Mouse (Mus musculus): ENCODE measurements around the gene Ppp5c. TPM values are rescaled to one million over a fixed set of nuclear protein-coding genes. Genes with fewer than 3 reads are reported as not detected.
"Not testable (repeated sequence)": the region's sequence is repeated elsewhere in the genome, so short reads cannot be mapped to it uniquely, and the experiment has no call there.

The Ppp5c gene
- total RNA-seq (2021) = 100 to 1,000 TPM; 101 to 108 TPM
- long read RNA-seq, experiment 1, transcript Ppp5c-201 (13 exons, 2,072 nt) = major isoform, 175 of 187 reads
- long read RNA-seq, experiment 1, partial matches to known transcripts = 3 of 187 reads
- long read RNA-seq, experiment 1, other reads (novel, unspliced or antisense) = 8 of 187 reads
- long read RNA-seq, experiment 2, transcript Ppp5c-201 (13 exons, 2,072 nt) = major isoform, 150 of 157 reads
- long read RNA-seq, experiment 2, partial matches to known transcripts = 3 of 157 reads
- long read RNA-seq, experiment 2, other reads (novel, unspliced or antisense) = 4 of 157 reads

DNA sequence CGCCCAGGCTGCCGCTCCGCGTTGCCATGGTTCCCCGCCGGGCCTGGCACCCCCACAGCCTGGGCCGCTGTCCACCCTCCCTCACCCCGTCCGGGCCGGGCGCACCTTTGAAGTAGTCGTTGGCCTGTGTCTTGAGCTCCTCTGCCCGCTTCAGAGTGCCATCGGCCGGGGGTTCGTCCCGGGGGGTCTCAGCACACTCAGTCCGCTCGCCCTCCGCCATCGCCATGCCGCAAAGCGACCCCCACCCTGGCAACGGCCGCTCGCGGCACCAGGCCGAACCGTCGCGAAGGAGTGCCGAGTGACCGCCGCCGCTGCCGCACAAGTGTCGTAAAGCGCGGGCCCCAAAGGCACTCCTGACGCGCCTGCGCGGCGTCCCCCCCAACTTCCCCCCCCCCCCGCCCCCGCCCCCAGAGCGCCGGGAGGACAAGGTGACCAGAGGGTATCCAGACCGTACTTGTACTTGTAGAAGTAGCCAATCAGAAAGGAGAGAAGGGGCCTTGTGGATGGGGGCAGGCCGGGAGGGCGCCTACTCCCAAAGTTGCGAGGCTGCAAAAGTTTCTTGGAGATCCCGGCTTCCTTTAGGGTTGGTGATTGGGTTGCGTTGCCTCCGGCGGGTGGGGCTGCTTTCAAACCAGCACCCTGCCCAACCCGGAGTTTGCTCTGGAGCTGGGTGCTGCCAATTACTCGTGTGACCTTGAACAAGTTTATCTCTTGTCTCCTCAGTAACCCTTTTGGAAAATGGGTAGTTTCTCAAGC, at the start of gene Ppp5c:
TSS of gene Ppp5c (minus strand) at position 337 of the 756 bp plus-strand sequence.
- intact Hi-C loops (cut with DNase I) = loop anchor here (2.0 to 5.0 kb wide), 2 partner anchors 25 to 35 kb away; partner anchors contain the start of gene Hif3a
- DNase-seq = peak; percentile 90 to 92

DNA sequence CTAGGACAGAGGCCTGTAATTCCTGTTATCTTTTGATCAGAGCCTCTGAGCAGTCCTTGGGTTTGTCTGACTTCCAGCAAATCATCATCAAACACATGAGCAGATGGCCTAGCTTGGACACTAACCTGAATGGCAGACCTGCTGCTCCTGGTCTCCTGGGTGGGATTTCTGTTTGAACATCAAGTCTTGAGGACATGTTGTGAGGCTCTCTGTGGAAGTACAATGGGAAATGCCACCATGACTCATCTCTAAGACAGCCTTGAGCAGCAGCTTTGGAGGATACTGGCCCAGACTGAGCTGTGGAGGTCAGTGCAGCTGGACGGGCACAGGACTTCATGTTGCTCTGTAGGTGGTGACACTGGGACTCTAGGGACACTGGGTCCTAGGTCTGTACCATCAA, 48.8 kb upstream of the Ppp5c start:
- no peak for DNase-seq
- intact Hi-C loops (cut with DNase I) = loop anchor here (10.0 kb wide), 1 partner anchor 1318 kb away; no protein-coding TSS in a partner anchor

DNA sequence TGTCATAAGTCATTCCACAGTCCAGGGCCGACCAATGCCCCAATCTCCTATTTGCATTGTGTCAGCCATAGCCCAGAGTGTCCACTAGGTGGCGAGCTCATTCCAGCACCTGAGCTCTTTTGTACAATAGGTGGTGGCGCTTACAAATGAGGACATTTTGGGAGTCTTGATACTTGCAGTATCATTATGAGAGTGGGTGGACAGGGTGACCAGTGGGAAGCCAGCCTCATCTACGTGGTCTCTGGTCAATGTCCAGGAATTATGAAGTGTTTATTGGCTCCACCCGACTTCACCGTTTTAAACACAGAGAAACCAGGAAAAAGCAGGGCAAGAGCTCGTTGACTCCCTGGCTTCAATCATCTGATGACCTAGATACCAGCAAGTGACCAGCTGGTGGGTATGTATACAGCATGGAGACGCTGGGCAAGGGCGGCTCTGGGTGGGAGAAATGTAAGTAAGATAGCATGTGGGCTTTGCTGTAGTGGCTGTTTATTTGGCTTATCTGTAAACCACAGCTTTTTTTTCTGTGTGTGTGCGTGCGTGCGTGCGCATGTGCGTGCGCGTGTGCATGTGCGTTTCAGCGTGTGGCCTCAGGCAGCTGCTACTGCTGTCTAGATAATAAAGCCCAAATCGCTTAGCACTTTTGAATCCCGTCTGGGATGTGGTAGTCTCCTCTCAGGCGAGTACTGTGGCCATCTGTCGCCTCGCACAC, 46.3 kb upstream of the Ppp5c start, which contains the start of gene Psg16:
TSS of gene Psg16 (plus strand) at position 137 of the 712 bp plus-strand sequence.
- DNase-seq = peak; percentile 54 to 69
- intact Hi-C loops (cut with DNase I) = loop anchor here (5.0 to 10.0 kb wide), 3 partner anchors 1321 to 1603 kb away; no protein-coding TSS in a partner anchor

DNA sequence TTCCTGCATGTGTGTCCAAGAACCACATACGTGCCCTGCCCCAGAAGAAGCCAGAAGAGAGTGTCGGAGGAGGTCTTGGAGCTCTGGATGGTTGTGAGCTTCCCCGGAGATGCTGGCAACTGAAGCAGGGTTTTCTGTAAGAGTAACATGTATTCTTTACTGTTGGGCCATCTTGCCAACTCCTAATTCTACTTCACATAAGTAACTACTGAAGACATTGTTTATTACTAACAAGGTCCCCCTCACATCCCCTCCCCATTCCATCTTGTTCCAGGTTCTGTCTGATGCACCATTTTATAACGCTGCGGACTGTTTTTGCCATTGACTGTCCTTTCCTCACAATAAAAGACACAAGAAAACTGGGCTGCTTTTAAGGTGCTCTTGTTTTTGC, 45.8 kb upstream of the Ppp5c start:
- intact Hi-C loops (cut with DNase I) = loop anchor here (5.0 to 10.0 kb wide), 3 partner anchors 1321 to 1604 kb away; no protein-coding TSS in a partner anchor

DNA sequence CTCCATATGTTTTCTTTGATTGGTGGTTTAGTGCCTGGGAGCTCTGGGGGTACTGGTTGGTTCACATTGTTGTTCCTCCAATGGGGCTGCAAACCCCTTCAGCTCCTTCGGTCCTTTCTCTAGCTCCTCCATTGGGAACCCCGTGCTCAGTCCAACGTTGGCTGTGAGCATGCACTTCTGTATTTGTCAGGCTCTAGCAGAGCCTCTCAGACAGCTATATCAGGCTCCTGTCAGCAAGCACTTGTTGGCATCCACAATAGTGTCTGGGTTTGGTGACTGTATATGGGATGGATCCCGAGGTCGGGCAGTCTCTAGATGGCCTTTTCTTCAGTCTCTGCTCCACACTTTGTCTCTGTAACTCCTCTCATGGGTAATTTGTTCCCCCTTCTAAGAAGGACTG, 39.9 kb upstream of the Ppp5c start:
- intact Hi-C loops (cut with DNase I) = loop anchor here (2.0 kb wide), 2 partner anchors 17 to 137 kb away; no protein-coding TSS in a partner anchor
- not testable (repeated sequence) for DNase-seq

More for the DNA sequence above, 45.8 kb upstream of the Ppp5c start:
- no peak for DNase-seq

DNA sequence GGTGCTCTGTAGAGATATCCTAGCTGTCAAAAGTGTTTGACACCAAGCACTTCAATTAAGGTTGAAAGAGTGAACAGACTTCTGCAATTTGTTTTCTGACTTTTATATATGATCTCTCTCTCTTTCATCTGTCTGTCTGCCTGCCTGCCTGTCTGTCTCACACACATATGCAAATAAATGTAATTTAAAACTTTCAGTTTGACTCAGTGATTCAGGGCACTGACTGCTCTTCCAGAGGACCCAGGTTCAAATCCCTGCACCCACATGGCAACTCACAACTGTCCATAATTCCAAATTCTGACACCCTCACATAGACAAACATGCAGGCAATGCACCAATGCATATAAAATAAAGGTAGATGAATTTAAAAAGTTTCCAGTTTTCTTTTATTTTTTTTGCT, 39.3 kb upstream of the Ppp5c start:
- intact Hi-C loops (cut with DNase I) = loop anchor here (1.0 to 2.0 kb wide), 4 partner anchors 16 to 136 kb away; no protein-coding TSS in a partner anchor
- no peak for DNase-seq

DNA sequence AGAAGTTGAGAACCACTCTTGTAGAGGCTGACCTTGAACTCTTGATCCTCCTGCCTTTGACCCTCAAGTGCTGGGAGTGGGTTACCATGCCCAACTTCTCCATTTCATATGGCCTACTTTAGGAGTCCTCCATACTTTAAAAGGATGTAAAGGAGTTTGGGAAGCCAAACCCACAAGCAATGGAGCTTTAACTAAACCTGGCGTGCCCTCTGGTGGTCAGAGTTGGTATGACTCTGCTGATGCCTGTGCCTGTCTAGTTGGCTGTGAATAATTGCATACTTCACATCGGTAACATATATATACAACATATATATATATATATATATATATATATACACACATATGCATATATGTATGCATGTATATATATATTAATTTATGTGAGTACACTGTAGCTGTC, 38.7 kb upstream of the Ppp5c start:
- intact Hi-C loops (cut with DNase I) = loop anchor here (1.0 to 2.0 kb wide), 4 partner anchors 16 to 136 kb away; no protein-coding TSS in a partner anchor
- peak; percentile 86 to 92 for DNase-seq

DNA sequence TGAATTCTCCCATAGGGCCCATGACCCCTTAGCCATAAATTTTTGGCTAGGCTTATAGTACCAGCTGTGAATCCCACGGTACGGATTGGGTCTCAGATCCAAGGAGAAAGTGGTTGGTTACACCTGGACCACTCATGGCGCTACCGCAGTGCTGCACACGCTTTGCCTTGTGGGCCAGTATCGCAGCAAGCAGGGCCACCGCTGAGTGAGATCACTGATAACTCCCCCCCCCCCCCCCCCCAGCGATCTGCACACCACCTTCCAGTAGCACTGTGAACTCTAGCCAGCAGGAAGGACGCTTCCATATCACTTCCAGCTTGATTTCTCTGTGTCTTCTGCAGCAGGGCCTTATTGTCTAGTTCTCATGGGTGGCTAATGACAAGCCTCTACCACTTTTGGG, 37.9 kb upstream of the Ppp5c start:
- no peak for DNase-seq
- intact Hi-C loops (cut with DNase I) = loop anchor here (1.0 to 2.0 kb wide), 4 partner anchors 15 to 135 kb away; no protein-coding TSS in a partner anchor

DNA sequence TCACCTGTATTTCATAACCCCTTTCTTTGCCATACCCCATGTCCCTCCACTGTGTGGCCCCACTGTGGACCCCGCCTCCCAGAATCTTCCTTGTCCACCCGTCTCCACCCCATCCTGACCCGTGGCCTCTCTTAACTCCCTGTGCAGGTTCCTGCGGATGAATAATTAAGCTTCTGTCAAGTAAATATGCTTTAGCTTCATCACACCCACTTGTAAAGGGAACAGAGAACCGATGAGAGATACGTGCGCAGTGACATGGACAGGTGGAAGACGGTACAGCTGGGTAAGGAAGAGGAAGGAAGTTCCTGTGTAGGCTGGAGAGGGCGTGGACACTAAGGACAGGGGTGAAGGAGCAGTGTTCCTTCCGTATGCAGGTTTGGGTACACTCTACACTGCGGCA, 35.1 kb upstream of the Ppp5c start:
- no peak for DNase-seq
- intact Hi-C loops (cut with DNase I) = loop anchor here (5.0 kb wide), 1 partner anchor 36 kb away; the partner anchor contains the start of gene Ppp5c

DNA sequence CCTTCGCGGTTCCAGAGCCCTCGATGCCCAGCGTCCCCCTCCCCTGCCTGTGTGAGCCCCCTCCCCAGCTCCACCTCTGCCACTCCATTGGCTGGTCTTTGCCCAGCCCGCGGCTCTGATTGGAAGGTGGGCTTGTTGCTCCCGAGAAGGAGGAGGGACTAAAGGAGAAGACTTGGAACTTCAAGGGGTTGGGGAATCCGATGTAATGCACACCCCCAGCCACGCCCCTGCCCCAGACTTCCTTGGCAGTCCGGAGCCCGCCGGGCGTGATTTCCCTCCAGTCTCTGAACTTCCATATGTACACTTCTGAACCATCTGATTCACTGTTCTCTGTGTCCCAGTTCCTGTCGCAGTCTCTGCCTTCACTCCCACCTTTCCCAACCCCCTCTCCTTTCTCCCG, 34.7 kb upstream of the Ppp5c start, which contains the start of gene Hif3a:
TSS of gene Hif3a (minus strand) at position 39 of the 400 bp plus-strand sequence.
- DNase-seq = peak; percentile 46 to 70
- intact Hi-C loops (cut with DNase I) = loop anchor here (5.0 kb wide), 1 partner anchor 35 kb away; the partner anchor contains the start of gene Ppp5c

DNA sequence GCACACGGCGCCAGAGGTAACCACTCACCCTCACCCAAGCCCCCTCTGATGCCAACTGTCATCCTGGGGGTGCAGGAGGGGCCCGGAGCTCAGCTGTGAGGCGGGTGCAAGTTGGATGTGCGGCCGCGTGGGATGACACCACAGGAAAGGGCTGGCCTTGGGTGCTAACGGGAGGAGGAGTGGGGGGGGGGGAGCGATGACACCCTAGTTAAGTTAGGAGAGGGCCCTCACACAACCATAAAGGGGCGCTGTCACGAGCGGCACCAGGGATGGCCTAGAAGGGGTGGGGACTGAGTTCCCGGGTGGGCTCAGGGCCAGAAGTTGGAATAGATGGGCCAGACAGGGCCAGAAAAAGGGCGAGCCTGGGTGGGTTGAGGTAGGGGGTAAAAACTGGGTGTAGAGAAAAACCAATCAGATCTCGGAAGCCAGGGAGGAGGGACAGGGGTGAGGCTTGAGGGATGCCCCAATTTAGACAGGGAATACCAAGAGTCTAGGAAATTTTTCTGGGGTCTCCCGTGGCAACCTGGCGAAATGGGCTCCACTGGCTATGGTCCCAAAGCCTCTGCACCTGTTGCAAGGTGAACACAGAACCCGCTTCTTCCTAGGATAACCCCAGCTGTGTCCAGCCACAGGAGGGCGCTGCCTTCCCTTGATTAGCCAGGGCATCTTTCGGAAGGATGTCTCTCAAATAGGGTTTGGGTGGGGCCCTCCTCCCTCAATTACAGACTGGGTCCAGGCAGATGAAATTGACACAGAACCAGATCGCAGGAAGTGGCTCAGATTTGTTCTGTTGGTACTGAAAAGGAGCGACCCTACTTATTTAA, 33.3 kb upstream of the Ppp5c start:
- intact Hi-C loops (cut with DNase I) = loop anchor here (5.0 kb wide), 1 partner anchor 34 kb away; the partner anchor contains the start of gene Ppp5c
- peak; percentile 50 to 68 for DNase-seq

DNA sequence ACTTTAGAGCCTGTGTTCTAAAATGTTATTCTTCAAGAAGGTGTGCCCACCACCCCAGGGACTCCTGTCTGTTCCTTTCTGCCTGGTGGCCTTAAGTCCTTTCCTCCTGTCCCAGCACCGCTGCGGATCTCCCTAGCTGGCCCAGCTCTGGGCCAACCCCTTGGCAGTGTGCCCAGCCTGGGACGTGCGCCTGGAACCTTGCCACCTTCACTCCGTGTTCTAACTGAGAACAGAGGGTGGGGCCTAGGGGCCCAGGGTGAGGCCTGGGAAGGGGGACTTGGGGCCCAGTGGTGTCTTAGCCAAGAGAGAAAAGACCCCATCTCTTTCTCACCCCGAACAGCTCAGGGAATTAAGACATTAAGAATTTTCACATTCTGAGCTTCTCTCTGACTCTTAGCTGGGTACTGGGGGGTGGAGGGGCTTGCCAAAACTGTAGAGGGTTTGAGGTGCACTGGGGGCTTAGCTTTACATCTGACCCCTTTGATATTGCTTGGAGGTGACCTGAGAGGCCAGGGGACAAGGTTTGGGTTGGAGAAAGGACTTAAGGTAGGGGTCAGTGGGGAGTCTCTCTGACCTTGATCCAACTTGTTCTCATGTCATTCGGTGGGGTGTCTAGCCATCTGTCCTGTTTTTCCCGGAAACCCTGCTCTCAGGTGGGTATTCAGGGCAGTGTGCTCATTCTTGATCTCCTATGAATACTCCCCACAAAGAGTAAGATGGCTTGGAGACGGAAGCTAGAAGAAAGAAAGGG, 32.5 kb upstream of the Ppp5c start:
- peak; percentile 98 to 99 for DNase-seq
- intact Hi-C loops (cut with DNase I) = loop anchor here (5.0 kb wide), 1 partner anchor 33 kb away; the partner anchor contains the start of gene Ppp5c

DNA sequence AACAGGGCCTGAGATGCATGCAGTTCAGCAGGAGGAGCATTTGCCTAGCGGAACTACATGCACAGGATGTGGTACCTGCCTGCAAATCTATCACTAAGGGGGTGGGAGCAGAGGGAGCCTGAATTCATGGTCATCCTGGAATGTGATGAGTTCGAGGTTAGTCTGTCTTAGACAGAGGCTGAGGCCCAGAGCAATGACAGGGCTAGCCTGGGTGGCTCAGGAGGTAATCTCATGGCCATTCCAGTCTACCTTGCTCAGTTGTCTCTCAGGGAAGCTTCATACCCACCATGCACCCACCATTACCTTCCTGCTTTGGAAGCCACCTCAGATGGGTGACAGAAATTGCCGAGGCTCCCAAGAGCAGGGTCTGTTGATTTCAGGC, 31.7 kb upstream of the Ppp5c start:
- intact Hi-C loops (cut with DNase I) = no loop called here
- DNase-seq = no peak

DNA sequence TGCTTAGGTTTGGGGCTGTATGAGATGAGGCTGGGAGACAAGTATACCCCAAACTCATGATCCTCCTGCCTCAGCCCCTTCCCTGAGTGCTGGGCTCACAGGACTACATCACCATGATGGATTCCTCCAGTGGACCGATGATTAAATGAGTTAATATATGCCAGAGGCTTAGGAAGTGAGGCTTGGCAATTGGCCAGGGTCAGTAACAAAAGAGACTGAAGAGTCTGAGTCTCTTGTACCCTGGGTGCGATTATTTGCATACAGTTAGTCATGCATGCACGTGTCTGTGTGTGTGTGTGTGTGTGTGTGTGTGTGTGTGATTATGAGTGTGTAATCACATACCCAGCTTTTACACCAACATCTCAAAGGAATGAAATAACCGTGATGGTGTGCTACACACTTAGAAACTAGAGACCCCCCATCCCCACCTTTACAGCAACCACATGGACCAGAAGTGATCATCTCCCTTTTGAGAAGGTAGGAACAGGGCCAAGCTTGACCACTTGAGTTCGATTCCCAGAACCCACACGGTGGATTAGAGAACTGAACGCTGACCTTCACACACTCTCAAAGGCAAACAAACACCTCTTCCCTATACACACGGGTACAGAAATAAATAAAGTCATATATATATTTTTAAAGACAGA, 31.2 kb upstream of the Ppp5c start:
- DNase-seq = peak; percentile 53 to 63
- intact Hi-C loops (cut with DNase I) = no loop called here

DNA sequence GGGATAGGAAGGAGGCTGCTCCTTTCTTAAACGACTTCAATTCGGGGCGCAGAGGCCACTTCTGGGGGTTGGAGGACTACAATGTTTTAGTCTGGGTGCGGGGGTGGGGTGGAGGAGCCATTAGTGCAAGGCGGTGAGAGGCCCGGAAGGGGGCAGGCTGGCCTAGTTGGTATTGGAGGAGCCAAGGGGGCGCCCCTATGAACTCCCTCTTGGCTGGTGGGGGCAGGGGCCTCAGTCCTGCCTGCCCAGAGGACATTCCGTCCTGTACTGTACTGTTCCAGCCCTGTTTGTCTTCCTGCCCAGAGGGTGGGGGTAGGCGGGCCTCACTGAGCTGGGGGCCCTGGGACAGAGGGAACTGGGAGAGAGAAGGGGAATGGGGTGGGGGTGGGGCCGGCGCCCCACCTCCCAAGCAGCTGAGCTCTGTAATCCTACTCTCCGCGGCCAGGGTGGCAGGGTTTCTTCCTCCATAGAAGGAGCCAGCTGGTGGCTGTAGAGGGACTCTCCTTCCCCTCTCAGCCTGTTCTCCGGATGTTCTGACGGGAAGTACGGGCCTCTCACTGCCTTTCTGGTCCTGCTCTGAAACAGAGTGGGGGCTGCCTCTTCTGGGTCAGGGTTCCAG, 30.5 kb upstream of the Ppp5c start:
- DNase-seq = peak; percentile 88 to 91
- intact Hi-C loops (cut with DNase I) = no loop called here

DNA sequence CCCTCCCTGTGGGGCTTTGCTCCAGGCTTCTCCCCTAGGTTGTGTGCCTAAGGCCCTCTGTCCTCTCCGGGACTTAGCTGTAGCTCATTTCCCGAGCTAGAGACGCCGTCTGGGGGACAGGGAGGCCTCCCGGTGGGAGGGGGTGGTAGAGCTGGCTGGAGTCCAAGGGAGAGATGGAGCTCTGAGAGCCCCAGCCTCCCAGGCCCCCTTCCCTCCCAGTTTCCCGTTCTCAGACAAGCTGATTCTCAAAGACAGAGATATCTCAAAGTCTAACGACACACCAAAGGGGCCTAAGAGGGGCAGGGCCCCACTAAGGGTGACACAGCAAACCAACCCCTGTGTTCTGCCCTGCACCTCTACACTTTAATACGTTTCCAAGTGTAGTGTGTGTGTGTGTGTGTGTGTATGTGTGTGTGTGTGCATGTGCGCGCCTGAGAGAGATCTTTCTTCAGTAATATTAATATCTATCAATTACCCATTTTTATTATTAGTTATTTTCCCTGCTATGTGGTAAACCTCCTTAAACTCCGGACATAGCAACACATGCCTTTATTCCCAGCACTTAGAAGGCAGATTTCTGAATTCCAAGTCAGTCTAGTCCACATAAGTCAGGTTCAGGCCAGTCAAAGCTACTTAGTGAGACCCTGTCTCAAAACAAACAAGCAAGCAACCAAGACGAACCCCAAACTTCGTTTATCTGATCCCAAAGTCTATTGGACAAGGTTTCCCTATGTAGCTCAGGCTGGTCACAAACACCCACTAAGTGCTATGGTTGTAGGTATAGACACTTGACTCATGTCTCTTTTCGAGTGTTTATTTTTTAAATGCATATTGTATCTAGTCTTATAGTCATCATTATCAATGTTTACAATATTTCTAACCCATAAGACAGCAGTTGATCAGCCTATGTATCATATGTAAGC, 29.1 kb upstream of the Ppp5c start:
- intact Hi-C loops (cut with DNase I) = no loop called here
- peak; percentile 36 to 53 for DNase-seq

All from heart, postnatal 14 days (tissue).